Mouse (Mus musculus): ENCODE results near the gene Dhodh. TPM values are rescaled to one million over a fixed set of nuclear protein-coding genes. Genes with fewer than 3 reads are reported as not detected.

The Dhodh gene
- polyA plus RNA-seq, 1 experiment = 25.8 TPM

DNA sequence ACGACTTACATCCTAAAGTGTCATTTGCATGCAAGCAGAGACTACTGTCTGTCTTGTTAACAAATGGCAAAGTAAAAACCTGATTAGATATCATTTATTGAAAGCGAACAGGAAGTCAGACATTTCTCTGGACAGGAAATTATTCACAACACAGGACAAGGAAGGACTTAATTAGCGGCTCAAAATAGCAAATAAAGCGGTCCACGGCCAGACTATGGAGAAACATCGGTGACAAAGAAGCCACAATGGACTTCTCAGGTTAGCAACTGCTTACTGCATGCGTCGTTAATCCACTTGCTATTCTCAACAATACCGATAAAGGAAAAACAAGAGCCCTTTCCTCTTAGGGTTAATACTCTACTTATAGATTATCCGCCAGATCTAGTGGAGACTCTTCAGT, 43.7 kb downstream of the Dhodh start:
- TF ChIP-seq EP300 (IDR thresholded peaks at IDR 0.05; ENCODE audit: insufficient read depth, low read depth, low read length) (no peak), CTCF (IDR thresholded peaks at IDR 0.05; ENCODE audit: low read depth, low read length) (no peak)
- Histone ChIP-seq H3K36me3 (ENCODE audit: control insufficient read depth, insufficient read depth, low read length, poor library complexity, severe bottlenecking) (peaks cover 23% of the 10 kb centered on the region), H3K27ac (ENCODE audit: insufficient read depth, low read length) (peak overlapping the region; percentile 73; the same call in 1 of the 2 replicates), H3K9ac (ENCODE audit: low read depth, poor library complexity, severe bottlenecking) (peak overlapping the region; percentile 97), H3K4me3 (ENCODE audit: low read depth, low read length) (peak overlapping the region; percentile 93), H3K4me1 (ENCODE audit: control insufficient read depth, insufficient read depth, low read length) (no peaks in the 10 kb centered on the region), H3K9me3 (replicated peaks; ENCODE audit: control insufficient read depth, insufficient read depth, low read length, poor library complexity, severe bottlenecking) (no peaks in the 10 kb centered on the region), H3K27me3 (ENCODE audit: control insufficient read depth, insufficient read depth, low read length, poor library complexity, severe bottlenecking) (no peaks in the 10 kb centered on the region)

DNA sequence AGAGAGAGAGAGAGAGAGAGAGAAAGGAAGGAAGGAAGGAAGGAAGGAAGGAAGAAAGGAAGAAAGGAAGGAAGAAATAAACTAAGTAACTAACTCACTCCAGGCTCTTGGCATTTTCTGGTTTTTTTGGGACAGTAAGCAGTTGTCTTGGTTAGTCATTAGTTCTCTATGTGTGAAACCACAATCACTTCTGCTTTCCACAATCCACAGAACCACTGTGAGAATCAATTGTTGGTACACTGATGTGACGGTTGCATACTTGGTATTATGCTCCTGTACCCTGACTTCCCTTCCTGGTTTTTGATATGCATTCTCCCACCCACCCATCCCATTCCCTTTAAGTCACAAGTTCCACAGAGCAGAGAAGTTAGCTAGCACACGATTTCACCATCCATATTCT, 44.6 kb downstream of the Dhodh start:
- peaks cover 29% of the 10 kb centered on the region for H3K36me3 ChIP-seq (ENCODE audit: control insufficient read depth, insufficient read depth, low read length, poor library complexity, severe bottlenecking)
- no peak for TF ChIP-seq EP300 (IDR thresholded peaks at IDR 0.05; ENCODE audit: insufficient read depth, low read depth, low read length)
- TF ChIP-seq POLR2A (IDR thresholded peaks at IDR 0.05; ENCODE audit: insufficient read depth, low read length) = no peak
- TF ChIP-seq CTCF (IDR thresholded peaks at IDR 0.05; ENCODE audit: low read depth, low read length) = no peak
- no peaks in the 10 kb centered on the region for H3K27me3 ChIP-seq (ENCODE audit: control insufficient read depth, insufficient read depth, low read length, poor library complexity, severe bottlenecking)
- no peak overlapping the region; the same call in 1 of the 2 replicates for H3K9ac ChIP-seq (ENCODE audit: low read depth, poor library complexity, severe bottlenecking)
- H3K4me1 ChIP-seq (ENCODE audit: control insufficient read depth, insufficient read depth, low read length) = no peaks in the 10 kb centered on the region
- no peaks in the 10 kb centered on the region for H3K9me3 ChIP-seq (replicated peaks; ENCODE audit: control insufficient read depth, insufficient read depth, low read length, poor library complexity, severe bottlenecking)
- H3K27ac ChIP-seq (ENCODE audit: insufficient read depth, low read length) = no peak overlapping the region
- H3K4me3 ChIP-seq (ENCODE audit: low read depth, low read length) = no peak overlapping the region

DNA sequence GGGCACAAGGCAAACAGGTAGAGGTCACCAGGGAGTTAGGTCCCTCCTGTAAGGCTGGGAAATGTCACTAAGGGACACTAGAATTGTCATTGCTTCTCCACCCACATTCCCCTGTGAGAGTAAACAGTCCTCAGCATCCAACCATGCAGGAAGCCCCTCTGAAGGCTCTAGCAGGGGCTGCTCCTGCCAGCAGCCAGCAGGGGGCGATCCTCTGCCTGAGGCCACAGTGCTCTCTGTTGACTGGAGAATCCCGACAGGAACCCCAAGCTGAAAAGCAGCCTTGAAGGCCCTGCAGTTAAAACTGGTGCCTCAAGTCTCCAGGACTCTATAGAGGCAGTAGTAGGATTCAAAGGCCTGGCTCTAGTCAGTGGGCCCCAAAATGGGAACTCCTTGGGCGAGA, 56.8 kb downstream of the Dhodh start:
- H3K36me3 ChIP-seq (ENCODE audit: control insufficient read depth, insufficient read depth, low read length, poor library complexity, severe bottlenecking) = peaks cover 77% of the 10 kb centered on the region
- H3K4me1 ChIP-seq (ENCODE audit: control insufficient read depth, insufficient read depth, low read length) = no peaks in the 10 kb centered on the region
- no peak overlapping the region for H3K27ac ChIP-seq (ENCODE audit: insufficient read depth, low read length)
- no peak overlapping the region for H3K4me3 ChIP-seq (ENCODE audit: low read depth, low read length)
- H3K9me3 ChIP-seq (replicated peaks; ENCODE audit: control insufficient read depth, insufficient read depth, low read length, poor library complexity, severe bottlenecking) = no peaks in the 10 kb centered on the region
- H3K27me3 ChIP-seq (ENCODE audit: control insufficient read depth, insufficient read depth, low read length, poor library complexity, severe bottlenecking) = no peaks in the 10 kb centered on the region
- H3K9ac ChIP-seq (ENCODE audit: low read depth, poor library complexity, severe bottlenecking) = no peak overlapping the region
- TF ChIP-seq EP300 (IDR thresholded peaks at IDR 0.05; ENCODE audit: insufficient read depth, low read depth, low read length) = no peak
- peak; percentile 81 for TF ChIP-seq CTCF (IDR thresholded peaks at IDR 0.05; ENCODE audit: low read depth, low read length)

DNA sequence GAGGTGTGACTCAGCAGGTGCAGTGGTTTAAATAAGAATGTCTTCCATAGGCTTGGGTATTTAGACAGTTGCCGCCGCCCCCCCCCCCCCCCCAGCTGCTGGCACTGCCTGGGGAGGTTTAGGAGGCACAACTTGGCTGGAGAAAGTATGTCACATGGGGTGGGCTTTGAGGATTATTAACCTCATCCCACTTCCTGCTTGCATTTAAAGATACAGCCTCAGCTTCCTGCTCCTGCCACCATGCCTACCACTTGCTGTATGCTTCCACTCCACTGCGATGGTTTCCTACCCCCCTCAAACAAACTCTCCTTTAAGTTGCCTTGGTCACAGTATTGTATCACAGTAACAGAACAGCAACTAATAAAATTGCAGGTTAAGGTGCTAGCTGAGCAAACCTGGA, 64.4 kb downstream of the Dhodh start:
- Histone ChIP-seq H3K4me3 (ENCODE audit: low read depth, low read length) (no peak overlapping the region), H3K36me3 (ENCODE audit: control insufficient read depth, insufficient read depth, low read length, poor library complexity, severe bottlenecking) (peaks cover 12% of the 10 kb centered on the region; the same call in 1 of the 2 replicates), H3K9ac (ENCODE audit: low read depth, poor library complexity, severe bottlenecking) (no peak overlapping the region), H3K27ac (ENCODE audit: insufficient read depth, low read length) (no peak overlapping the region; the same call in 1 of the 2 replicates), H3K27me3 (ENCODE audit: control insufficient read depth, insufficient read depth, low read length, poor library complexity, severe bottlenecking) (no peaks in the 10 kb centered on the region), H3K4me1 (ENCODE audit: control insufficient read depth, insufficient read depth, low read length) (peaks cover 3% of the 10 kb centered on the region), H3K9me3 (replicated peaks; ENCODE audit: control insufficient read depth, insufficient read depth, low read length, poor library complexity, severe bottlenecking) (no peaks in the 10 kb centered on the region)
- TF ChIP-seq CTCF (IDR thresholded peaks at IDR 0.05; ENCODE audit: low read depth, low read length) (no peak), EP300 (IDR thresholded peaks at IDR 0.05; ENCODE audit: insufficient read depth, low read depth, low read length) (no peak), POLR2A (IDR thresholded peaks at IDR 0.05; ENCODE audit: insufficient read depth, low read length) (no peak)

DNA sequence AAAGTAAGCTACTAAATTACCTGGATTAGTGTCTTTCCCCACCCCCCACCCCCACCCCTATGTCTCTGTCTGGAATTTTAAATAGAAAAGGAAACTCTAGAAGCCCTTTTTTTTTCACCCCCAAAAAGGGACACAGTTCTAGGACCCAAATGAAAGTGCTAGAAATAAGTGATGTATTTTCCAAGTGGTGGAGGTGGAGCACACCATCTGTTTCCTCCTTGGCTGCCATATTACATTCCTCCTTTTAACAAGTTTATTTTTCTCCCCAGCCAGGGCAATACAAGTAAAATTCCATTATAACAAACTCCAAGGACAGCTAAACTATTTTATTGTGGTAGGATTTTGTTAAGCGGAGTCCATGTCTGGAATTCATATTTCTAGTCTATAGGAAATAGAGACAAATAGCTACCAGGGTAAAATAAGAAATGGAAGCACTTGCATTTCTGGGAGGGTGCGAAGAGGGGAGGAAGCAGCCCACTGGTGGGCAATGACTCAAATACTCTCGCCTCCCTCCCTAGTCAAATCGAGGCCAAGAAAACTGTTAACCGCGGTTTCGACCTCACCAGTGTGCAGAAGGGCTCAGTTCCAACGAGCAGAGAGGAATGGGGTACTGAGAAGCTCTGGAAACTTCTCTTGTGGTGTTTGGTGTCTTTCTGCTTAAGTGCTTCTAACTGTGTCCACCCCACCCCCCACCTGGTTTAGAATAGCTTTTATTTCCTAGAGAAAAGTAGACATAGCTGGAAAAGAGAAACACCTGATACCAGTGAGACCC, 65.5 kb downstream of the Dhodh start:
- H3K4me1 ChIP-seq (ENCODE audit: control insufficient read depth, insufficient read depth, low read length) = peaks cover 3% of the 10 kb centered on the region
- no peaks in the 10 kb centered on the region for H3K27me3 ChIP-seq (ENCODE audit: control insufficient read depth, insufficient read depth, low read length, poor library complexity, severe bottlenecking)
- no peak overlapping the region for H3K27ac ChIP-seq (ENCODE audit: insufficient read depth, low read length)
- peaks cover 3% of the 10 kb centered on the region; the same call in 1 of the 2 replicates for H3K36me3 ChIP-seq (ENCODE audit: control insufficient read depth, insufficient read depth, low read length, poor library complexity, severe bottlenecking)
- no peak overlapping the region for H3K9ac ChIP-seq (ENCODE audit: low read depth, poor library complexity, severe bottlenecking)
- no peak for TF ChIP-seq CTCF (IDR thresholded peaks at IDR 0.05; ENCODE audit: low read depth, low read length)
- no peak for TF ChIP-seq POLR2A (IDR thresholded peaks at IDR 0.05; ENCODE audit: insufficient read depth, low read length)
- no peak for TF ChIP-seq EP300 (IDR thresholded peaks at IDR 0.05; ENCODE audit: insufficient read depth, low read depth, low read length)
- no peaks in the 10 kb centered on the region for H3K9me3 ChIP-seq (replicated peaks; ENCODE audit: control insufficient read depth, insufficient read depth, low read length, poor library complexity, severe bottlenecking)
- H3K4me3 ChIP-seq (ENCODE audit: low read depth, low read length) = no peak overlapping the region

DNA sequence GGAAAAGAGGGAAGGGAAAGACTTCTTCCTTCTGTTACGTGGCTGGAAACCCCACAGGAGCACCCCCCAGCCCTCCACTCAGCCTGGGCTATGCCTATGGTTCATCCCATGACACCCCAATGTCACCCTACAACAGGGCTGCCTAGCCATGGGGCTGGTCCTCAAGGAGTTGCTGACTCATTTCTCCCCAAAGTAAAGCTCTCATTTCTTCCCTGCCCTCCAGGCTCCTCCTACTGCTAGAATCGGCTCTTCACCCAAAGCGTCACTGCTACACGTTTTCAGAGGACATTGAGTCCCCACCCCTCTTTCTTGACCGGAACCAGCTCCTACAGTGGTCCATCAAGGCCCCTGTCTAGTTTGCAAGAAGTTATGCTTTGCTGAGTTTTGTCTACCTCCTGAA, 66.3 kb downstream of the Dhodh start:
- peaks cover 3% of the 10 kb centered on the region for H3K4me1 ChIP-seq (ENCODE audit: control insufficient read depth, insufficient read depth, low read length)
- TF ChIP-seq CTCF (IDR thresholded peaks at IDR 0.05; ENCODE audit: low read depth, low read length) (no peak), EP300 (IDR thresholded peaks at IDR 0.05; ENCODE audit: insufficient read depth, low read depth, low read length) (no peak), POLR2A (IDR thresholded peaks at IDR 0.05; ENCODE audit: insufficient read depth, low read length) (no peak)
- H3K27ac ChIP-seq (ENCODE audit: insufficient read depth, low read length) = no peak overlapping the region
- H3K36me3 ChIP-seq (ENCODE audit: control insufficient read depth, insufficient read depth, low read length, poor library complexity, severe bottlenecking) = no peaks in the 10 kb centered on the region
- no peaks in the 10 kb centered on the region for H3K27me3 ChIP-seq (ENCODE audit: control insufficient read depth, insufficient read depth, low read length, poor library complexity, severe bottlenecking)
- no peak overlapping the region for H3K9ac ChIP-seq (ENCODE audit: low read depth, poor library complexity, severe bottlenecking)
- H3K4me3 ChIP-seq (ENCODE audit: low read depth, low read length) = no peak overlapping the region
- H3K9me3 ChIP-seq (replicated peaks; ENCODE audit: control insufficient read depth, insufficient read depth, low read length, poor library complexity, severe bottlenecking) = no peaks in the 10 kb centered on the region

Other genes starting within 250 kb of the Dhodh start
- gene Pmfbp1, start 114.6 kb downstream of the Dhodh start, polyA plus RNA-seq (2011; ENCODE audit: insufficient read depth, insufficient read length, low read depth, missing spikeins) = not detected in 2 replicates
- 32.5 and 36.3 TPM in 2 replicates for gene Dhx38, start 42.8 kb downstream of the Dhodh start, polyA plus RNA-seq (2011; ENCODE audit: insufficient read depth, insufficient read length, low read depth, missing spikeins)
- gene Txnl4b, start 42.8 kb downstream of the Dhodh start, polyA plus RNA-seq (2011; ENCODE audit: insufficient read depth, insufficient read length, low read depth, missing spikeins) = 7.5 and 10.5 TPM in 2 replicates
- gene Hp, start 29.5 kb downstream of the Dhodh start, polyA plus RNA-seq (2011; ENCODE audit: insufficient read depth, insufficient read length, low read depth, missing spikeins) = not detected in 2 replicates
- not detected in 2 replicates for gene Pkd1l3, start 5.8 kb upstream of the Dhodh start, polyA plus RNA-seq (2011; ENCODE audit: insufficient read depth, insufficient read length, low read depth, missing spikeins)
- 79.8 and 80.4 TPM in 2 replicates for gene Ist1, start 84.6 kb upstream of the Dhodh start, polyA plus RNA-seq (2011; ENCODE audit: insufficient read depth, insufficient read length, low read depth, missing spikeins)
- gene Zfp821, start 96.9 kb upstream of the Dhodh start, polyA plus RNA-seq (2011; ENCODE audit: insufficient read depth, insufficient read length, low read depth, missing spikeins) = 9.5 and 11.0 TPM in 2 replicates
- gene Atxn1l, start 129.1 kb upstream of the Dhodh start, polyA plus RNA-seq (2011; ENCODE audit: insufficient read depth, insufficient read length, low read depth, missing spikeins) = 25.4 and 34.6 TPM in 2 replicates
- gene Ap1g1, start 169.9 kb upstream of the Dhodh start, polyA plus RNA-seq (2011; ENCODE audit: insufficient read depth, insufficient read length, low read depth, missing spikeins) = 108 and 115 TPM in 2 replicates

Data from ES-Bruce4 (cell line).